Mouse (Mus musculus): ENCODE measurements around the gene Tmed6. TPM values are rescaled to one million over a fixed set of nuclear protein-coding genes. Genes with fewer than 3 reads are reported as not detected.
"Not testable (repeated sequence)": the region's sequence is repeated elsewhere in the genome, so short reads cannot be mapped to it uniquely, and the experiment has no call there.

Gene Tmed6
- not detected in 2 replicates for polyA plus RNA-seq (2012; rRNA removed)

DNA sequence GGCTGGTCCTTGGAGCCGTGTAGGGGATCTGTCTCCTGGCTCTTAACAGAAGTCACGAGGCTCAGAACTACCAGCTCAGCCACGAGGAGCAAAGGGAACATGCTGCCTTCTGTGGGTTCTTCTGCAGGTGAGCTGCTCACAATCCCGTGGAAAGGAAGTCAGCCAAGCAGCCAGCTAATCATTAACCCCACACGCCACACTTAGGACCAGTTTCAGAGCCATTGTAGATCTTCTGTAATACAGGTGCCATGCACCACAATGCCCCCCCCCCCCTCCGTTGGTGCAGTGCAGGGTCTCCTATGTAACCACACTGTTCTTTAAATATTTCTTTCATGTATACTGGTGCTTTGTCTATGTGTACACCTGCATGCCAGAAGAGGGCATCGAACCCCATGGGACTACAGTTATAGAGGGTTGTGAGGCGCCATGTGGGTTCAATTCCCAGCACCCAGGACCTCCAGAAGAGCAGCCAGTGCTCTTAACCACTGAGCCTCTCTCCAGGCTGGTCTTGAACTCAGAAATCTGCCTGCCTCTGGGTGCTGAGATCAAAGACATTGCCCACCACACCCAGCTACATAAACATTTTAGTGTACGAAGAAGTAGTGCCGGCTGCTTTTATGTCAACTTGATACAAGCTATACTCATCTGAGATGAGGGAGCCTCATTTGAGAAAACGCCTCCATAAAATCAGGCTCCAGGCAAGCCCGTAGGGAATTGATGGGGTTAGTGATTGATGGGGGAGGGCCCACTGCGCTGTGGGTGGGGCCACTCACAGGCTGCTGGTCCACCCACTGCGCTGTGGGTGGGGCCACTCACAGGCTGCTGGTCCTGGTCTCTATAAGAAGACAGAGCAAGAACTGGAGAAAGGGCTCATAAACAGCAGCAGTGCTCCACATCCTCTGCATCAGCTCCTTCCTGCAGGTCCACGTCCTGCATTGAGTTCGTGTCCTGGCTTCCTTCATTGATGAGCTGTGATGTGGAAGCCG lies at the start of gene Tmed6:
TSS of gene Tmed6 (minus strand) at position 134 of the 986 bp plus-strand sequence.
- DNase-seq (ENCODE audit: extremely low spot score in 1 of 2, low spot score in 1 of 2): no peak

GRCm38 (mm10) chr8:107115008-107115320 lies 49.5 kb upstream of the Tmed6 start:
- no peak for DNase-seq (ENCODE audit: extremely low spot score in 1 of 2, low spot score in 1 of 2)

DNA sequence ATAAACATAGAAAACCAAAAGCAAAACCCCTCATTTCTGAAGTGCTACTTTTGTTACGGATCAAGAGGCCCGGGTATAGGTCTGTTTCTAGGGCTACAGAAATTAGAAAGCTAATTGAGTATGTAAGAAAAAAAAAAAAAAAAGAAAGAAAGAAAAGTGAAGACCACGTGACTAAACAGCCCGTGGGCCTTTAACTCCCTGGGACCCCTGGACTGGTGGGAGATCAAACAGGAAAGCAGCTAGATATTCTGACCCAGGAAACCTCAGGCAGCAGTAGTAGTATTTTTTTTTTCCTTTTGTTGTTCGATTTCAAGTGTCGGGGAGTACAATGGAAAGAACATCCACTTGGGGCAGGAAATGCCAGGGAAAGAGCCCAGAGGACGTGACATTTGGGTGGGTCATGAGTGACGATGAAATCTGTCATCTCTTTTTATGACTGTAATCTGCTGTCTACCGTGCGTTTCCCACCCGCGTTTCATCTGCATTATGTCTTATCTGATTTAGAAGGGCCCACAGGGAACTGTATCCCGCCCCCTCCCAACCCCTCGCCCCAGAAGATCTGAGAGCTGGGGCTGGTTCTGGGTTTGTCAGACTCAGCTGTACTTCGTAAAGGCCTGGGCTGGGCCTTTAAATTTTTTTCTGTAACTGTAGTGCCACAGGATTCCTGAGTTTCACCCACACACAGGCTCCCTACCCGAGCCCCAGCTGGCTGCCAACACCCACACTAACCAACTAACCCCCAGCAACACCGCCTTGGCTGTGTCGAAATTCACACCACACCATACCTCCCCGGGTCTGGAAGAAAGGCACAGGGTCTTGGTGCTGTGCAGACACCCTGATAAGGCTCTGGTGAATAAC lies 48.9 kb upstream of the Tmed6 start:
- DNase-seq (ENCODE audit: extremely low spot score in 1 of 2, low spot score in 1 of 2): peak in 1 of 2 experiments; percentile 60

- no peak for DNase-seq (ENCODE audit: extremely low spot score in 1 of 2, low spot score in 1 of 2)
Observed at GRCm38 (mm10) chr8:107113209-107113608, 47.8 kb upstream of the Tmed6 start.

- DNase-seq (ENCODE audit: extremely low spot score in 1 of 2, low spot score in 1 of 2): no peak
Observed at GRCm38 (mm10) chr8:107111340-107112105, 46.1 kb upstream of the Tmed6 start.

DNA sequence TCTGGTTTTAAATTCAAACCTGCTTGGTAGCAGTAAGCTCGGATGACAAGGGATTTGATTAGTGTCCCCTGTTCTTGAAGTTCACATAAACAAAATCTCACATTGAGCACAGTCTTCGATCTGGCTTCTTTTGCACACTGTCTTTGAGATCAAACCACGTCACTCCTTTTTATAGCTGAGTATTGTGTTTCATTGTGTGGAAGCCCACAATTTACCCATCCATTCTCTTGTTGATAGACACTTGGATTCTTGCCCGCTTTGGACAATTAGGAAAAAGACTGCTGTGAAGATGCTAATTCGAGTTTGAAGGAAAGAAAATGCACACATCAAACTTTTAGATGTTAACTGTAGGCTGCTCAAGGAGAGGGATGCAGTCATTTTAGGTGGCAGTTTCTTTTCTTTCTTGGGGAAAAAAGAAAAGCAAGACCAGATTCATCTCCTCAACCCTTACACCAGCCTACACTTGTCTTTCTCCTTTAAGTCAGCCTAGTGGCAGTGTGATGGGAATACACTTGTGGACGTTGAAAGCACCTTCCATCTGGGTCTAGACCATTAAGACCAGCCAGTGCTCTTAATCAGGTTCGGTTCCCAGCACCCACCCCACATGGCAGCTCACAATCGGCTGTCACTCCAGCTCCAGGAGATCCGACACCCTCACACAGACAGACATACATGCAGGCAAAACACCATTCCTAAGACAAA lies 45.3 kb upstream of the Tmed6 start:
- DNase-seq (ENCODE audit: extremely low spot score in 1 of 2, low spot score in 1 of 2): no peak

- DNase-seq (ENCODE audit: extremely low spot score in 1 of 2, low spot score in 1 of 2): no peak
Observed at GRCm38 (mm10) chr8:107109816-107110435, 44.5 kb upstream of the Tmed6 start.

DNA sequence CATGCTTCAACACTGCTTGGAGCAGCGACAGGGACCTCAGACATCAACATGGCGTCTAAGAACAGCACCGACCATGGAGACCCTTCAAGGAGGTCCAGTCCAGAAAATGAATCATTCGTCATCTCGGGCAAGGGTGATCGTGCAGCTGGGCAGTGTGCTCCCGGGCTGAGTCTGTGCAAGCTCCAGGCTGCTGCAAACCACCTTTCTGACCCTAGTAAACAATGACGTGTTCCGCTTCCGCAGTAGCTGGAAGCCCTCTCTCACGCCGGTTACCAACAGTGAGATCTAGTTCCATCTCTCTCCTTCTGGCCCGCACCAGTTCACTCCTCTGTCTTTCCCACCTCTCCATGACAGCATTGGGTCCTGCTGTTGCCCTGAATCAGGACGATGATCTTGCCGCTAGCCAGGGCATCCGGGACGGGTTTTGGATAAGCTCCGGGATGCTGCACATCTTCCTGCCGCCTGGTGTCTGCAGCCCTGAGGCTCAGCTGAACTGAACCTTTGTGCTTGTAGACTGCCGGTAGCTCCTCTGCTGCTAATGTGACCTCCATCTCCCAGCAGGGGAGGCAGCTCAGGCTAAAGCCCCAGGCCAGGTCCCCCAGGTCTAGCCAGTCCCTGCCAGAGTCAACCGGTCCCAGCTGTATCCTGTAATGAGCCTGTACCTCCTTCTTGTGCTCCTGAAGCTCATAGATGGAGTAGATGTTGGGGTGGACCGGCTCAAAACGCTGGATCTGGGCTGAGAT lies 43.7 kb upstream of the Tmed6 start:
- no peak for DNase-seq (ENCODE audit: extremely low spot score in 1 of 2, low spot score in 1 of 2)

DNA sequence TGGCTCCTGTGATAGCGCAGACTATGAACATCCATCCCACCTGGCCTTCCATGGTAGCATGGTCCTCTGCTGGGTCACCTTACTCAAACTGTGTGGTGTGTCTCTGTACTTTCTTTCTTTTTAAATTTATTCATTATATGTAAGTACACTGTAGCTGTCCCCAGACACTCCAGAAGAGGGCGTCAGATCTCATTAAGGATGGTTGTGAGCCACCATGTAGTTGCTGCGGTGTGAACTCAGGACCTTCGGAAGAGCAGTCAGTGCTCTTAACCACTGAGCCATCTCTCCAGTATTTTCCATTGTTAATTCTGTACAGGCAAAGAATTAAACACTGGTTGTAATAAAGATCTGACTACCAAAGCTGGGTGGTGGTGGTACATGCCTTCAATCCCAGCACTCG lies 42.6 kb upstream of the Tmed6 start:
- not testable (repeated sequence) for DNase-seq (ENCODE audit: extremely low spot score in 1 of 2, low spot score in 1 of 2)

GRCm38 (mm10) chr8:107104547-107104946 lies 39.1 kb upstream of the Tmed6 start:
- peak in 1 of 2 experiments; percentile 89 for DNase-seq (ENCODE audit: extremely low spot score in 1 of 2, low spot score in 1 of 2)

GRCm38 (mm10) chr8:107100635-107101034 lies 35.2 kb upstream of the Tmed6 start:
- no peak for DNase-seq (ENCODE audit: extremely low spot score in 1 of 2, low spot score in 1 of 2)

- DNase-seq (ENCODE audit: extremely low spot score in 1 of 2, low spot score in 1 of 2): peak; percentile 94 to 96
Observed at GRCm38 (mm10) chr8:107096366-107097036, 31.1 kb upstream of the Tmed6 start, which contains the start of gene Terf2. Gene Terf2, minus strand, starts transcription at chr8:107096547.

- peak in 1 of 2 experiments; percentile 16 for DNase-seq (ENCODE audit: extremely low spot score in 1 of 2, low spot score in 1 of 2)
Observed at GRCm38 (mm10) chr8:107095717-107096365, 30.4 kb upstream of the Tmed6 start.

GRCm38 (mm10) chr8:107090531-107090930 lies 25.1 kb upstream of the Tmed6 start:
- DNase-seq (ENCODE audit: extremely low spot score in 1 of 2, low spot score in 1 of 2): no peak

GRCm38 (mm10) chr8:107088526-107089063 lies 23.2 kb upstream of the Tmed6 start:
- no peak for DNase-seq (ENCODE audit: extremely low spot score in 1 of 2, low spot score in 1 of 2)

DNA sequence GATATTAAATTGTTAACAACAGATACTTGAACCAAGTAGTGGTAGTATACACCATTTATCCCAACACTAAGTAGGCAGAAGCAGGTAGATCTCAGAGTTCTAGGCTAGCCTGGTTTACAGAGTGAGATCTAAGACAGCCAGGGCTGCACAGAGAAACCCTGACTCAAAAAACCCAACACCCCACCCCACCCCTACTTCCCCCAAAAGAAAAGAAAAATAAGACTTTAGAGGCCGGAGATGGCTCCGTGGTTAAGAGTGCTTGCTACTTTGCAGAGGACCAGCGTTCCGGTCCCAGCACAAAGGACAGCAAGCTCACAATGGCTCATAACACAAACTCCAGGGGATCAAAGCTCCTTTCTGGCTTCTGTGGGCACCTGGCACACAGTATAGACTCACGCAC lies 20.6 kb upstream of the Tmed6 start:
- DNase-seq (ENCODE audit: extremely low spot score in 1 of 2, low spot score in 1 of 2): no peak

DNA sequence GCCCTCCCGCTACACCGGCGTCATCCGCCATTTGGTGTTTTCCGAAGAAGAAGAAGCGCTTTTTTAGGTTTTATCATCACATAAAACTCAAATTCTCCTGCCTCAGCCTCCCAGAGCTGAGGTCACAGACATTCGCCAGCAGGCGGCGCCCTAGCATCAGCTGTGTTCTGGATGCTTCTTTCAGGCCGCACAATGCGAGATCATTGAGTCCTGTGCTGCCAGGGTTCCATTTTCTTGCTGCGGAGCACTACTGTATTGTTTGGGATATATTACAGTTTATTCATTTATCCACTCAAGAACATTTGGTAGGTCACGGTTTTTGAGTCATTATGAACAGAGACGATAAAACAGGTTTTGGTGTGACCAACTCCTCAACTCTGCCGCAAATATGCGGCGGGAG lies 19.9 kb upstream of the Tmed6 start:
- no peak for DNase-seq (ENCODE audit: extremely low spot score in 1 of 2, low spot score in 1 of 2)

Measured in frontal cortex, adult 2 months (tissue).